Mouse (Mus musculus) midbrain, embryonic 13.5 days (tissue): ENCODE measurements around the gene Ebf3. TPM values are rescaled to one million over a fixed set of nuclear protein-coding genes. Genes with fewer than 3 reads are reported as not detected.

ENCODE experiments used
- ATAC-seq: fragments of 200-750 bp; cut with Nextera tagmentation; 2 replicates; pipeline ENCODE4 v1.8.0; 2017; ENCODE audit warnings: mild to moderate bottlenecking, moderate TSS enrichment, moderate library complexity
- H3K27ac ChIP-seq: fragments of 300-500 bp; sonication (generic); 2 replicates; pipeline ENCODE4 v1.5.1; 2015; ENCODE audit warnings: inconsistent platforms, mild to moderate bottlenecking, moderate library complexity
- H3K27me3 ChIP-seq: fragments of 300-500 bp; sonication (generic); 2 replicates; pipeline ENCODE4 v1.6.1; 2015; ENCODE audit warnings: mild to moderate bottlenecking, inconsistent platforms
- H3K36me3 ChIP-seq: fragments of 300-500 bp; sonication (generic); 2 replicates; pipeline ENCODE4 v1.6.1; 2015; ENCODE audit warnings: mild to moderate bottlenecking, inconsistent platforms
- H3K4me1 ChIP-seq: fragments of 300-500 bp; sonication (generic); replicated peaks from 2 replicates; pipeline ENCODE4 v1.6.1; 2015; ENCODE audit warnings: inconsistent platforms
- H3K4me2 ChIP-seq: fragments of 300-500 bp; sonication (generic); replicated peaks from 2 replicates; pipeline ENCODE4 v1.6.1; 2015; ENCODE audit warnings: moderate library complexity, mild to moderate bottlenecking, inconsistent platforms
- H3K4me3 ChIP-seq: fragments of 300-500 bp; sonication (generic); replicated peaks from 2 replicates; pipeline ENCODE4 v1.5.1; 2015; ENCODE audit warnings: mild to moderate bottlenecking, inconsistent platforms
- H3K9ac ChIP-seq: fragments of 300-500 bp; sonication (generic); replicated peaks from 2 replicates; pipeline ENCODE4 v1.6.1; 2015; ENCODE audit warnings: mild to moderate bottlenecking, inconsistent platforms
- H3K9me3 ChIP-seq: fragments of 300-500 bp; sonication (generic); 2 replicates; pipeline ENCODE4 v1.6.1; 2016; ENCODE audit warnings: mild to moderate bottlenecking, inconsistent platforms
- WGBS: fragments of 180-500 bp; shearing (Covaris S2); methylation state at CpG from one replicate; pipeline ENCODE4 v1.1.7; 2015; 5-methylcytosine and 5-hydroxymethylcytosine counted together
- polyA plus RNA-seq: library from polyadenylated mRNA; unstranded; fragments of >200 nt; fragmentation: Nextera tagmentation; extraction: Ambion mirVana; gene quantifications from 2 replicates; pipeline ENCODE4 v1.2.1, GENCODE M21; 2015

Ebf3 gene
- polyA plus RNA-seq = 18.1 and 18.2 TPM in 2 replicates

DNA sequence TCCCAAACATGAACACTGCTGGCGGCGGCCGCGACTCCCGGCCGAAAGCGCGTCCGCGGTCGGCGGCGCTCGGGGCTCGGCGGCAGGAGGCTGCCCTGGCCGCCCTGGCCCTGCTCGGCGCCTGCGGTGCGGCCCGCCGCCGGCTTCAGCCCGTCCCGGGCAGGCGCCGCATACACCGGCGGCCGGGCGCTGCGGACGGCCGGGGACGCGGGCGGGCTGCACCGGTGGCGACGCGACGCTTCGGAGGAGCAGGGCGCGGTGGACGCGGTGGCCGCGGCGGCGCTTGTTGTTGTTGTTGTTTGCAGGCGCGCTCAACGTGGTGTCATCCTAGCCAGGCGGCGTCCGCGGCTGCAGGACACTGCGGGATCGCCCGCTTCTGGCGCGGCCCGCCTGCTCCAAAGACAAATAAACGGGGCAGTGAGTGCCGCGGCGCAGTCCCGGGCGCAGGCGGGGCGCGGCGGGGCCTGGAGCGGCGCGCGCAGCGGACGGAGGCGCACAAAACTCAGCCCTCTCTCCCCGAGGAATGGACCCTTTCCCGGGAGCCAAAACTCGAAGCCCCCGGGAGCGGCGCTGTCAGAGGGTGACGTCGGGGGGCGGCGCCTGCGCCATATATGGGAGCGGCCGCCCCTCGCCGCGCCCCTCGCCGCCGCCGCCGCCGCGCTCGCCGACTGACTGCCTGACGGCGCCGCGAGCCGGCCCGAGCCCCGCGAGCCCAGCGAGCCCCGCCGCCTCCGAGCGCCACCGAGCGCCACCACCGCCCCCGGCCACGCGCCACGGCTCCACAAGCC lies at the start of gene Ebf3:
Gene Ebf3 (minus strand): TSS at position 542 of the 788 bp plus-strand sequence.
- under 1% methylated on average over 101 of the region's 127 CpGs for WGBS
- Histone ChIP-seq H3K36me3 (0 out of 2 replicates have a peak, but pooled peaks cover 2% of the 10 kb centered on the region), H3K4me3 (peak within 1 kb of the TSS; percentile 78), H3K9me3 (no peaks in the 10 kb centered on the region), H3K9ac (peak within 1 kb of the TSS; percentile 87), H3K4me2 (peak within 1 kb of the TSS; percentile 77), H3K4me1 (peaks cover 77% of the 10 kb centered on the region), H3K27ac (peak within 1 kb of the TSS; percentile 98), H3K27me3 (peaks cover 50% of the 10 kb centered on the region)
- peak; percentile 80 for ATAC-seq

DNA sequence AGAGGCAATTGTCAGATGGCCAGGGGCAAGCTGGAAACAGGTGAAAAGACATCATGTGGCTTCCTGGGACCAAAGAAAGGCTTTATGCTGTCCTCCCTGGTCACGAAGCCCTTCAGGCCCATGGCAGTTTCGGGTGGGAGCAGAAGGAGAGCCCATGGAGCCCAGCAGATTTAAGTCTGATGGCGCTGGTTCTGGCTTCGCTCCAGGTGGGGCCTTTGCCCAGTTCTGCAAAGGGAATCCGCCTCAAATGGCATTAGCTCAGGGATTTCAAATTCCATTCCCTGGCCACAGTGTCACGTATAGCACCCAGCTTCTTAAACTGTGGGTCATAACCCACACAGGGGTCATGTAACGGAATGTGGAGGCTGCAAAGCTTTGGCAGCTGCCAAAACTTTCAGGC lies 32.6 kb upstream of the Ebf3 start:
- 81% methylated on average over 7 of the region's 7 CpGs for WGBS
- ATAC-seq = no peak

DNA sequence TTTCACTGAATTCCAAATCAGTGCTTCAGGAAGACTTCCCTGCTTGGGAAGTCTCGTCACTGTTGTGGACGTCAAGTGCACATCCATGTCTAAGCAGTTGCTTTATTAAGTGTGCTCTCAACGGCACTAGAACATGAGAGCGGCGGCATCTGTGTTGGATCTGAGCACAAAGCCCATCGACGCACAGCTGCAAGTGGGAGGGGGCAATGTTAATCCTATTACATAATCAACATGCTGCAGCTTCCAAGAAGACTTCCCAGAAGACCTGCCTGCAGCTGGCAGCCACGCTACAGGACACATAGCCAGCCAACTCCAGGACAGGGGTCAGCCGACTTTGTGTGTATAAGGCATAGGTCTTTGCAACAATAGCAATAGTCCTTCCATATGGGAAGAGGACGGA lies 31.8 kb upstream of the Ebf3 start:
- Histone ChIP-seq H3K36me3 (no peaks in the 10 kb centered on the region), H3K9ac (no peak overlapping the region), H3K4me2 (no peak overlapping the region), H3K4me3 (no peak overlapping the region), H3K4me1 (peaks cover 11% of the 10 kb centered on the region), H3K27ac (no peak overlapping the region), H3K27me3 (peaks cover 4% of the 10 kb centered on the region; the same call in 1 of the 2 replicates), H3K9me3 (no peaks in the 10 kb centered on the region)
- no peak for ATAC-seq
- WGBS = 32% methylated on average over 10 of the region's 10 CpGs

More for the DNA sequence above, 32.6 kb upstream of the Ebf3 start:
- H3K36me3 ChIP-seq = no peaks in the 10 kb centered on the region
- no peak overlapping the region for H3K27ac ChIP-seq
- no peak overlapping the region for H3K4me2 ChIP-seq
- H3K4me1 ChIP-seq = peaks cover 11% of the 10 kb centered on the region
- H3K9me3 ChIP-seq = no peaks in the 10 kb centered on the region
- no peak overlapping the region for H3K4me3 ChIP-seq
- peaks cover 4% of the 10 kb centered on the region; the same call in 1 of the 2 replicates for H3K27me3 ChIP-seq
- H3K9ac ChIP-seq = no peak overlapping the region

DNA sequence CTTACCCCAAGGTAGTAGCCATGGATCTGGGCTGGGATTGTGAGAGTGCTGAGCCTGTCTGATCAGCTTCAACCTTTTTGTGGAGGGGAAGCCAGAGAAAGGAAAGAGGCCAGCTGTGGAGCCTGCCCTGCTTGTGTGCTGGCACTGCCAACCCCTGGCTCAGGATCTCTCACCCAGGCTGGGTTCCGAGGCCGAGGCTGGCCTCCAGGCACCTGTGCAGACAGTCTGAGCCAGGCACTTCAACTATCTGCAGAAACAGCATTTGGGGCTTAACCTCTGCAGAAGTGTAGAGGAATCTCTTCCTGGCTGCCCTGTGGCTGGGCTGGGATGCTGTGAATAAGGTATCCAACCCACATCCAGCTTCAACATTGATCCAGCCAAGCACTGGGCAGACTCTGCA lies 19.7 kb upstream of the Ebf3 start:
- no peak for ATAC-seq
- H3K4me1 ChIP-seq = no peaks in the 10 kb centered on the region
- no peaks in the 10 kb centered on the region for H3K9me3 ChIP-seq
- peaks cover 18% of the 10 kb centered on the region; the same call in 1 of the 2 replicates for H3K27me3 ChIP-seq
- H3K36me3 ChIP-seq = no peaks in the 10 kb centered on the region
- WGBS = 95% methylated on average over 2 of the region's 2 CpGs
- no peak overlapping the region for H3K9ac ChIP-seq
- H3K4me2 ChIP-seq = no peak overlapping the region
- H3K4me3 ChIP-seq = no peak overlapping the region
- no peak overlapping the region for H3K27ac ChIP-seq

- Histone ChIP-seq H3K4me2 (peak overlapping the region; percentile 62), H3K4me1 (peaks cover 48% of the 10 kb centered on the region), H3K27me3 (peaks cover 93% of the 10 kb centered on the region), H3K9ac (peak overlapping the region; percentile 70), H3K4me3 (peak overlapping the region; percentile 78), H3K27ac (peak overlapping the region; percentile 61; the same call in 1 of the 2 replicates), H3K36me3 (no peaks in the 10 kb centered on the region), H3K9me3 (no peaks in the 10 kb centered on the region)
- 2% methylated on average over 18 of the region's 21 CpGs for WGBS
- no peak for ATAC-seq
Observed at GRCm38 (mm10) chr7:137322926-137323325, 8.7 kb upstream of the Ebf3 start.

DNA sequence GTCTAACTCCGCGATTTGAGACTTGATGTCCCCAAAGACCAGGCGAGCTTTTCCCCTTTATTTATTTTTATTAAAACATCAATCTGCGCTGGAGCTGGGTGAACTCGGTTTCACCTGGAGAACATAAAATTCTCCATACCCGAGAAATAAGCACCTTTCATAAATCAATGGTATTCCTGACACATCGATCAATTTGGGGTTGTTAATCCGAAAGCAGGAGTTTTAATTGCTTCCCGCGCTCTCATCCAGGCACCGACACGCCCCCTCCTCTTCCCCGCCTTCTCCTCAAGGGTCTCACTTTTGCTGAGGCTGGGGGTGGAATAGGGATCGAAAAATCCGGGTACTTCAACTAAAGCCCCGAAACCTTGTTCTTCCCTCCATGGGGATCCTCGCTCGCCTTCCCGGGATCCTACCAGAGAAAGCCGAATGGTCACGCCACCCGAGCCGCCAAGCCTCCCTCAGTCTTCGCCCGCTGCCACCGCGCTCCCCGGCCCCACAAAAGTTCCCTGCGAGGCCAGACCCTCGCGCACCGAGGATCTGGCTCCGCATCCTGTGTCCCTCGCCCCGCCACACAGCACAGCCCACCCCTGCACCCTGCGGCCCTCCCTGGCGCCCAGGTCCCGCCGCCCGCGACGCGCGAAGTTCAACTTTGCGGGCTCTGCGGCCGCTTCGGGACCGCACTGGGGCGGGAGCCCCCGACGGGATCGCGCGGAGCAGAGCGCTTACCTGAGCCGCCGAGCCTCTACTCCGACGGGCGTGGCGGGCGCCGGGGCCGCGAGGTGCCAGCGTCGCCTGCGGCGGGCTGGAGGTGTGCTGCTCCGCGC lies 7.9 kb upstream of the Ebf3 start:
- whole genome bisulfite sequencing = under 1% methylated on average over 72 of the region's 72 CpGs
- H3K27me3 ChIP-seq = peaks cover 93% of the 10 kb centered on the region
- H3K9ac ChIP-seq = peak overlapping the region; percentile 70
- H3K4me3 ChIP-seq = peak overlapping the region; percentile 78
- peak overlapping the region; percentile 61 for H3K27ac ChIP-seq
- no peaks in the 10 kb centered on the region for H3K36me3 ChIP-seq
- H3K4me2 ChIP-seq = peak overlapping the region; percentile 62
- no peak for ATAC-seq
- H3K4me1 ChIP-seq = peaks cover 56% of the 10 kb centered on the region
- no peaks in the 10 kb centered on the region for H3K9me3 ChIP-seq

- Histone ChIP-seq H3K4me3 (peak overlapping the region; percentile 78), H3K4me2 (peak overlapping the region; percentile 62), H3K9me3 (no peaks in the 10 kb centered on the region), H3K4me1 (peaks cover 65% of the 10 kb centered on the region), H3K9ac (peak overlapping the region; percentile 34), H3K36me3 (no peaks in the 10 kb centered on the region), H3K27ac (peak overlapping the region; percentile 61), H3K27me3 (peaks cover 91% of the 10 kb centered on the region)
- ATAC-seq = peak; percentile 55; the same call in 1 of the 2 replicates
- 0% methylated on average over 41 of the region's 52 CpGs for WGBS
Observed at GRCm38 (mm10) chr7:137321141-137321813, 7.0 kb upstream of the Ebf3 start.

GRCm38 (mm10) chr7:137320320-137320719 lies 6.1 kb upstream of the Ebf3 start:
- Histone ChIP-seq H3K4me2 (peak overlapping the region; percentile 62), H3K9me3 (no peaks in the 10 kb centered on the region), H3K36me3 (no peaks in the 10 kb centered on the region), H3K27me3 (peaks cover 90% of the 10 kb centered on the region), H3K27ac (peak overlapping the region; percentile 61), H3K9ac (peak overlapping the region; percentile 34; the same call in 1 of the 2 replicates), H3K4me1 (peaks cover 73% of the 10 kb centered on the region), H3K4me3 (peak overlapping the region; percentile 78)
- no peak for ATAC-seq
- WGBS = 1% methylated on average over 11 of the region's 11 CpGs

- Histone ChIP-seq H3K36me3 (no peaks in the 10 kb centered on the region), H3K4me1 (peaks cover 82% of the 10 kb centered on the region), H3K9ac (peak overlapping the region; percentile 57), H3K9me3 (no peaks in the 10 kb centered on the region), H3K4me3 (peak overlapping the region; percentile 78), H3K27ac (peak overlapping the region; percentile 98), H3K4me2 (peak overlapping the region; percentile 77), H3K27me3 (peaks cover 88% of the 10 kb centered on the region)
- WGBS = under 1% methylated on average over 48 of the region's 48 CpGs
- no peak for ATAC-seq
Observed at GRCm38 (mm10) chr7:137318924-137319885, 5.0 kb upstream of the Ebf3 start.

DNA sequence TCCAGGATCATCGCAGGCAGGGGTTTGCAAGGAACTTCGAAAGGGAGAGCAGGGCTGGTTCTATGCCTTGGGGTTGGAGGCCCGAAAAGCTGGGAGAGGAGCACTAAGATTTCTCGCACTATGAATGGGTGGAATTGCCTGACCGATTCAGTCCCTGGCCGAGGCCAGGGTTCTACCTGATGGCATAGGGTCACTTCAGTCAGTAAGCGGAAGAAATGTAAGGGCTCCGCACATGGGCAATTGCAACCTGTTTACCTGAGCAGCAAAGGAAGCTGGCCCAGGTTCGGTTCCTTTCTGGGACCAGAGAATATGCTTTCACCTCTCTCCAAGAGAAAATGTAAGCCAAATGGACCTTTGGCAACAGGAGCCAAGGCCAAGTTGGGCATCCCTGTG lies 4.1 kb upstream of the Ebf3 start:
- Histone ChIP-seq H3K9ac (peak overlapping the region; percentile 87; the same call in 1 of the 2 replicates), H3K9me3 (no peaks in the 10 kb centered on the region), H3K4me2 (peak overlapping the region; percentile 77), H3K4me1 (peaks cover 82% of the 10 kb centered on the region), H3K27ac (peak overlapping the region; percentile 98), H3K4me3 (peak overlapping the region; percentile 78), H3K27me3 (peaks cover 80% of the 10 kb centered on the region), H3K36me3 (no peaks in the 10 kb centered on the region)
- no peak for ATAC-seq
- WGBS = 3% methylated on average over 9 of the region's 9 CpGs
